Mouse (Mus musculus) cerebellum, postnatal 4 days (tissue): Measurements from ENCODE around the gene Dnmt3c.
"Not testable (repeated sequence)": the region's sequence is repeated elsewhere in the genome, so short reads cannot be mapped to it uniquely, and the experiment has no call there.

ENCODE experiments used
- DNase-seq, 2 experiments: peaks; one replicate each; pipeline ENCODE4 v3.0.0; 2022; ENCODE audit warnings: low spot score in 2 of 2, mixed read lengths in 1 of 2

Dnmt3c gene

GRCm38 (mm10) chr2:153717861-153718260 lies 21.4 kb downstream of the Dnmt3c start:
- DNase-seq = not testable (repeated sequence)

GRCm38 (mm10) chr2:153723098-153723497 lies 26.6 kb downstream of the Dnmt3c start:
- DNase-seq = no peak

DNA sequence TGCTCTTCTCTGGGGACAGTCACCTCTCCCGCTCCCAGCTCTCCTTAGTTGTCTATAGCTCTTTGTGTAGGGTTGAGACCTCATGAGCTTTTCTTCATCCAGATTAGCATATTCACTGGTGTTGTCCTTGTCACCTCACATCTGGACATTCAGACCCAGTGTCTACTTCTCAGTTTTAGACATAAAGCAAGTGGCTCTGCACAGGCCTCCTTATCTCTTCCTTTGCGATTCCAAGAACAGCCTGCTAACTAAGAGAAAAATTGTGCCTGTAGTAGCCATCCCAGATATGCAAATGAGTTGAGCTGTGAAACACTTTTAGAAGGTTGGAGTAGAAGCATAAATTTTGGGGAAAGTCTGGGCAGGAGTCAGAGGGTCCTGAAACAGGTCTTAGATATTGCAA lies 28.0 kb downstream of the Dnmt3c start:
- no peak for DNase-seq

DNA sequence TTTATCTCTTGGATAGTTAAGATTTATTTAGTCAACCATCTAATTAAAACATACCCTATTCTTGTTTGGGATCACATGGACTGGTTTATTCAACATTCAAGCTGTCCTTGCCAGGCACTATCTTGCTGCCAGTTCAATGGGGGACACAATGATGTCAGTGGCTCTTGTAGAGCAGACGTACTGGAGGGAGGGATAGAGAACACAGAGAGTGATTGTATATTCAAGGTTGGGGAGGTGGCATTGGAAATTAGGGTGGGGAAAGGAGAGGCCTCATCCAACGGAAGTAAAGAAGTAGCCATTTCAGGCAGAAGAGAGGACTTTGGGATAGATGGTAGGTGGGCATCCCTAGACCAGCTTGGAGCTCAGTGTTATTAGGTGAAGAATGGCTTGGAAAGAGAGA lies 28.4 kb downstream of the Dnmt3c start:
- no peak for DNase-seq

DNA sequence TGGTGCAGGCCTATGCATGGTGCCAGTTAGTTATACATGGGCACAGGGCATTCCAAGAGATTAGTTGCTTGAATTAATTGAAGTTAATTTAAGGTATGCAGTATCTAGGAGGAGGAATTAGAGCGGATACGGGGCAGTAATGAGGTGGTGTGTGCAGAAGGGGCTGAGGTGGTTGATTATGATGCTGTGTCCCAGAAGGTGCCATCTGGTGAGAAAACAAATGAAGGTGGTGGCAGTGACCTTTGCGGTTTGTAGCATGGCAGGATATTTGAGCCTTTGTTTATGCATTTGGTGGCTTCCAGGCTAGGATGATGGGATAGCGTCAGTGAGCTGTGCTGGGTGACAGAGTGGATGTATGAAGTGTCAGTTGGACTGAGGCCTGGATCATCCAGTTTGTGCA lies 28.8 kb downstream of the Dnmt3c start:
- no peak for DNase-seq

DNA sequence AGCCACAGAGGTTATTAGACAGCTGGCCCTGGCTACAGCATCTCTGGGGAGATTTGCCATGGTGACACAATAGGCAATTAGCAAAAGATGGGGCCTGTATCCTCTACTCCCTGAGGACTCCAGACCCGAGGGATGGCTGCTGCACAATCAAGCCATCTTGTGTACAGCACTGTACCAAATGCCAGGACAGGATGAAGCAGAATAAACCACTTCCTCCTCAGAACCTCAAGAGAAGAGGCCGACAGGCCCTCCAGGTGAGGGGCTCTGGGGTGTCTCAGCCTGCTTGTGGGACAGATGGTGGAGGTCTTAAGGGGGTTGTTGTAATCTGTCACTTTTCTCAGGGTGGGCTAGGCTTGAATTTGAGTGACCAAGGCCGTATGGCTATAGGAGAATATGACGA lies 37.6 kb downstream of the Dnmt3c start:
- no peak for DNase-seq

- peak; percentile 99 for DNase-seq
Observed at GRCm38 (mm10) chr2:153740500-153741436, 44.3 kb downstream of the Dnmt3c start, which contains the start of gene Mapre1. TSS of gene Mapre1 (plus strand) at chr2:153741274.

DNA sequence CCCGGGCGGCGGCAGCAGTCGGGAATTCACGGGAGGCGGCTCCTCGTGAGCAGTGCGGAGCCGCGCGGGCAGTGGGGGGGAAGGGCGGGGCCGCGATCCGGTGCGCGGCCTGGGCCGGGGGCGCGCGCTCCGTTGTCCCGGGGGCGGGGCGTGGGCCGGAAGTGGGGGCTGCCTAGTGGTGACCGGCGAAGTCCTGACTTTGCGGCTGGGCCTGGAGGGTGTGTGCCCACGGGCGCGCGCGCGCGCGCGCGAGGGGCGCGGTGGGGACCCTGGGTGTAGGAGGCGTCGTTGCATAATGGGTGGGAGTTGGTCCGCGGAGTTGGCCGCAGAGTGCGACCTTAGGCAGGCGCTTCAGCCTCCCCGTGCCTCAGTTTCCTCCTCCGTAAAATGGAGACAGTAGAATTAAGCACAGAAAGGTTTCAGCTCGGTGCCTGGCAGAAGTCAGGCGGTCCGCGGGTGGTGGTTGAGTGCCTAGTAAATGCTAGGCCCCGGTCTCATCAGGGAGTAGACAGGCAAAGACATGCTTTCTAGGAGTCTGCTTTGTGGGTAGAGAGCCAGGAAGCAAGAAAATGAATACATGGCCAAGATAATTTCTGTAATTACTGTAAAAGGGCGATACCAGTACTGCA lies 45.1 kb downstream of the Dnmt3c start:
- DNase-seq = peak in 1 of 2 experiments; percentile 70

DNA sequence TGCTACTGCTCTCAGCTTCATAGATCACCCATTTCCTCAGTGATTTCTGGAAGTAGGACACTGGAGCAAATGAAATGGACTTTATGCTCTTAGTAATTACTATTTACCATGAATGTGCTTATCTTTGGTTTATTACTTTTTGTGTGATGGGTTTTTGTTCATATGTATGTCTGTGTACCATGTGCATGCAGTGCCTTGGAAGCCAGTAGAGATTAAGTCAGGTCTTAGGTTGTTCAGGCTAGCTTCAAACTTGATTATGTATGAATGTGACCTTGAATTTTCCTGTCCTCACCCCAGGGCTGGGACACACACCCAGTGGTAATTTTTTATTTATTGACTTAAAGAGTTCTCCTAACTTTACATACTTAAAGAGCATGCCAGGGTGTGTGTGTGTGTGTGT lies 51.5 kb downstream of the Dnmt3c start:
- DNase-seq = no peak

DNA sequence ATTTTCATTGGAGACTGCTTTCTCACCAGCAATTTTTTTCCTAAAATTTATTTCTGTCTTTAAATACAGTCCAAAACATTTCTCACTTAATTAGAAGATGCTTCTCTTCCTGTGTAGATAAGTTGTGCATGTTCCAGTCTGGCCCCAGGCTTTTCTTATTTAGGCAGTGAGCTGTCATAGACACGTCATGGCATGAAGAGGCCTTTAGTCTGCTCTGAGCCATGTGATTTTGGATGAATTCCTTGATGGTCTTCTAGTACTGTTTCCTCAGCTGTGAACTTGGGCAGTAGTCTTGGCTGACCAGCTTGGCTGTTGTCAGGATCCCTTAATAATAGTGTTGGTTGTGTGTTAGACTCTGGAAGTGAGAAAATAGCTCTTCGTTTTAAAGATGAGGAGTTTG lies 53.9 kb downstream of the Dnmt3c start:
- DNase-seq = no peak

DNA sequence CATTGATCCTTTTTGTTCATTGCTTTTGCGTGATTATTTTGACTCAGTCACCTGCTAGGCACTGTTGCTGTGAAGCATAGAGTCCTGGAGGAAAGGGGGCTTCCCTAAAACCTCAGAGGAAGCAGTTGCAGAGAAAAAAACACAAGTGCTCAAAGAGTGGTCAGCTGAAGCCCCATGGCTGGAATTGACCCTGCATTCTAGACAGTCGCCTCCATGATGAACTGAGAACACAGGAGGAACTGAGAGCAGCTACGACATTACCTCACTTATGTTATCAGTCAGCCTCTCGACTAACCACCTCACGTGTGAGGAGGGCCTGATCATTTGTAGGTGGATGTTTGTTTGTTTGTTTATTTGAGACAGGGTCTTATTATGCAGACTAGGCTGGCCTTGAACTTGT lies 65.7 kb downstream of the Dnmt3c start:
- DNase-seq = no peak

- no peak for DNase-seq
Observed at GRCm38 (mm10) chr2:153767484-153767883, 71.0 kb downstream of the Dnmt3c start.

DNA sequence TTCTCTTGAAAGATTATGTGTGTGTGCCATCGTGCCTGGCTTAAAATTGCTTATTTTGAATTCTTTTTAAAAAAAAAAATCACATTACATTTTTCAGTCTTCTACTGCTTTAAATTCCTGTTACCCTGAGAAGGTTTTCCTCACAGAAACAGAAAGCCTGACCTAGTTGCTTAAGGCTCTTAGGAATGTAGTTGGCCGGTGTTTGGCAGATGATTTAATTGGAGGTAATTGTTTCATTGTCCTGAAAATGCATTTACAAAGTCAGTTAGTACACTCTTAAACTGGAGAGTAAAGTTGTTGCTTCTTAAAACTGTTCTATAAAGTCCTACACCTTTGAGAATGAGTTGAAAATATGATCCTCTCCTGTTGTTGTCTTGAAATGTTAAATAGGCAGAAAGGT lies 72.4 kb downstream of the Dnmt3c start:
- no peak for DNase-seq

DNA sequence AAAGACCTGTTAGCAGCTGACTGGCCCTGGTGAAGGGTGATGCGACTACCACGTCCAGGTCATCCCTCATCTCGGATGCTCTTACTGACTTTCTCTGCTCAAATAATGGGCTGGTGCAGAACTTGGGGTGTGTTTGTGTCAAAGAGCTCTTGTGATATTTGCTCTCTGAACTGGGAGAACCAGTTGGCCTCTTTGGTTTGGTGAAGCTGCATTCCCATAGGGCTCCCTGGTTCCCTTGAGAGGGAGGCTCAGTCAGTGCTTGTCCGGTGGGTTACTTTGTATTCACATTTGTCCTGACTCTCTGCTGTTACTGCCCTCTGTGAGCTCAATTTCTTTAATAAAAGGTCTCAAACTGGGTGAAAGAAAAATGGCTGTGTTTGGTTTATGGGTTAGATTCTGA lies 76.5 kb downstream of the Dnmt3c start:
- no peak for DNase-seq

- DNase-seq = no peak
Observed at GRCm38 (mm10) chr2:153775472-153775871, 79.0 kb downstream of the Dnmt3c start.

GRCm38 (mm10) chr2:153778638-153779362 lies 82.3 kb downstream of the Dnmt3c start:
- DNase-seq = peak in 1 of 2 experiments; percentile 47
